Mouse (Mus musculus): Measurements from ENCODE around the gene Ube2q2.
"Not testable (repeated sequence)": the region's sequence is repeated elsewhere in the genome, so short reads cannot be mapped to it uniquely, and the experiment has no call there.

The Ube2q2 gene

DNA sequence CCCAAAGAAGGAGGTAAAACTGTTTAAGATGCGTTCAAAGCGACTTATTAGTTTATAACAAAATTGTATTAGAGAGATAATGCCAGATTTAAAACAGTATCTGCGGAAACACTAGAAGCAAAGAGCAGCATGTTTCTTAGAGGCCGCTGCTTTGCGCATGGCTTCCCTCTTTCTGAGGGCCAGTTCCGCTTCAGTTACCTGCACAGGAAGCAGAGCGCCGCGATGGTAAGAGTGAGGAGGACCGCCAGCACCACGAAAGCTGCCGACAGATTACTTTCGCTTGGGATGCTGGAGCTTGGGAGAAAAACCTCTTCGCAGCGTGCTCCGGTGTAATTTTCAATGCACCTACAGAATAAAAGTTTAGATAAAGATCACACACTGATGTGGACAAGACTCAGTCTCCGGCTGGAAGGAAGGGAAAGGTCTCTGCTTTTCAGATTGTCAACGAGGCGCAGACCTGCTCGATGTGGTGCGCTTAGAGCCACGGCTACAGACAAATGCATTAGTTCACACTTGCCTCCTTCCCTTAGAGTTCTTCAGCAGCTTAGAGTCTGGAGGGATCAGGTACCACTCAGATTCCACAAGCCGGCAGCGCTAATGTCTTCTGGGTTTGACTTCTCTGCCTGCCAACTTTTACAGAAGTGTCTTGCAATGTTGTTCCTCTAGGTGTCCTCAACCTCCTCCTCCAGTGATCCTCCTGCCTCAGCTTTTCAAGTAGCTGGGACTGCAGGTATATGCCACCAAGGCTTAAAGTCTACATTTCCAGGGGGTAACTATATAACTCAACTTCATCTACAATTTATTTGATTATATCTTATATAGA is 93.4 kb downstream of the Ube2q2 start:
- DNase-seq (ENCODE audit: low spot score): no peak

DNA sequence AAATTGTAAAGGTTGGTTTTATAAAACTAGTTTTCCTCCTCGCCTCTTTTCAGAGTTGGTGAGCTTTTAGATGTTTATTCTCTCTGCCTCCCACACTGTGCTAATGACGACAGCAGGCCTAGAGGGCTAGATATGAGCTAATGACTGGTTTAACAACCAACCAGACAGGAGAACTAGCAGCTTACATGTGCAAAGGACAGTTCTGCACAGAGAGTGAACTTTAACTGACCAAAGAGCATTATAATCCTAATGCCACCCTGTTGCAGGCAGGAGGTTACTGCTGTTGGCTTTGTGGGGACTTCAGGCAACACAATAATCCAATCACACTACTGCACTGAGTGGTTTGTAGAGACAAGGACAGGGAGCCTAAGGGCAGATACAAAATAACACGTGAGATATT is 94.6 kb downstream of the Ube2q2 start:
- DNase-seq (ENCODE audit: low spot score): no peak

DNA sequence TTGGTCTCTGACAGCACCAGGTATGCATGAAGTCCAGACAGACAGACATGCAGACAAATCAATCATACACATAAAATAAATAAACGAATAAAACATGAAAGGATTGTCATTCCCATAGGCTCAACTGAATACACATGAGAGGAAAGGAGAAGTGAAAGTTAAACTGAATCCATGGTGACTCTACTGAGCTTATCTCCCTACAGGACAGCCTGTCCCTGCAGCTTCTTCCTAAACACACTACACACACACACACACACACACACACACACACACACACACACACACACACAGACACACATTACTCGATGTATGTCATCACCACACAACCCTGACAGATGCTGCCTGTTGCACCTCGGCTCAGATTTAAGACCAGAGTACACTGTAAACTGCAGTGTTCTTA is 95.4 kb downstream of the Ube2q2 start:
- no peak for DNase-seq (ENCODE audit: low spot score)

DNA sequence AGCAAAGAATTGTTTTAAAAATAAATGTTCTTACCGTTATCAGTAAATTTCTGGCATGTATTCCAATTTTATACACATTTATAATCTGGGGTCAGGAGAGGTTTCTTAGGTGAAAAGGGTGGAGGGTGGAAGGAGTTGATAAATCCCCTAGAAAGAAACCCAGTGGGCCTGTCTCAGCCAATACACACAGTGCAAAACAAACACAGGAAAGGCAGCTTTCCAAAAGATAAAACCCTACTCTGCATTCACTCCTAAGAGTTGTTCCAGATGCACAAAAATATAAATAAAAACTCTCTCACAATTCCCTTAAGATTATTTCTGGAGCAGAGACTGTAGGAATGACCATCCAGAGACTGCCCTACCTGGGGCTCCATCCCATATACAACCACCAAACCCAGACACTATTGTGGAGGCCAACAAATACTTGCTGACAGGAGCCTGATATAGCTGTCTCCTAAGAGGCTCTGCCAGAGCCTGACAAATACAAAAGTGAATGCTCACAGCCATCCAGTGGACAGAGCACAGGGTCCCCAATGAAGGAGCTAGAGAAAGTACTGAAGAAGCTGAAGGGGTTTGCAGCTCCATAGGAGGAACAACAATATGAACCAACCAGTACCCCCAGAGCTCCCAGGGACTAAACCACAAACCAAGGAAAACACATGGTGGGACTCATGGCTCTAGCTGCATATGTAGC is 96.5 kb downstream of the Ube2q2 start:
- not testable (repeated sequence) for DNase-seq (ENCODE audit: low spot score)

DNA sequence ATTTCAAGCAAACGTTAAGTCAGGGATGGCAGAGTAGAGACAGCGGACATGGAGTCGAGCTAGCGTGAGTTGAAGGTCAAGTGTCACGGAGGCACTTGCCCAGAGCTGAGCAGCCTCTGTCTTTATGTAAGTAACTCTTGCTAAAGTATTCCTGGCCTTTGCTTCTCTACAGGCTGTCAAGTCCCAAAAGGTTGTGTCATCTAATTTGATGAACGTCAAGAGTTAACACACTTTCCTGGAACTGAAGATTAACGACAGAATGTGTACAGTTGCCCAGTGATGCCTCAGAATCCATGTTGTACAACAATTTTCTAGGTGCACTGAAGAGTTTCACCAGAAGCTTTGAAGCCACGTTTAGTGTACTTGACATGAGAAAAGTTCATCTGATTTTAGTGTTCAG is 97.8 kb downstream of the Ube2q2 start:
- no peak for DNase-seq (ENCODE audit: low spot score)

DNA sequence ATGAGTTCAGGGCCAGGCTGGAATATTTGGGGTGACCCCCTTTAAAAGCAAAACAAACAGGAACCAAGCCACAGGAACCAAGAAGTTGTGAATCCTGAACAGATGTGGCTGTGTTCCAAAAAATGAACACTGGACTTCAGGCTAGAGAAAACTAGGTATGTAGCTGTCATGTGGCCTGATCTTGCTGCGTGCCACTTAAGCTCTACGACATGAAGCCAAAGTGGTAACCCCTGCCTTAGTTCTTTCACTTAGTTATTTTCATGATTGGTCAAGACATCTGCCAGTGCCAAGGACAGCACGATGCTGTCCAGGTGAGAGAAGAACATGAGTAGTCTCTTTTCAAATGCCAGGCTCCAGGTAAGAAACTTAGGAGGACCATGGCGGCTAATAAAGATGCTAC is 98.3 kb downstream of the Ube2q2 start:
- no peak for DNase-seq (ENCODE audit: low spot score)

DNA sequence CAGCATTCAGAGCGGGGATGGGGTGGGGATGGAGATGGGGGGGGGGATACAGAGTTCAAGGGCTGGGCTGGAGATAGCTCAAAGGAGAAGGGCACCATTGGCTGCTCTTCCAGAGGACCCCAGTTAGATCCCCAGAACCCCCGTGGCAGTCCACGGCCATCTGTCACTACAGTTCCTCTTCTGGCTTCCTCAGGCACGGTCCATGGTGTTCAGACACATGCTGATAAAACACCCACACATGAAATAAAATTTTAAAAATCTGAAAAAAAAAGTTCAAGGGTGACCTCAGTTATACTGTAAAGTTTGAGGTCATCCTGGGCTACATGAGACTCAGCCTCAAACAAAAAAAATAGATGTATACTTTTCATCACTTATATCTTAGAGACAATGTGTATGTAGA is 99.8 kb downstream of the Ube2q2 start:
- no peak for DNase-seq (ENCODE audit: low spot score)

DNA sequence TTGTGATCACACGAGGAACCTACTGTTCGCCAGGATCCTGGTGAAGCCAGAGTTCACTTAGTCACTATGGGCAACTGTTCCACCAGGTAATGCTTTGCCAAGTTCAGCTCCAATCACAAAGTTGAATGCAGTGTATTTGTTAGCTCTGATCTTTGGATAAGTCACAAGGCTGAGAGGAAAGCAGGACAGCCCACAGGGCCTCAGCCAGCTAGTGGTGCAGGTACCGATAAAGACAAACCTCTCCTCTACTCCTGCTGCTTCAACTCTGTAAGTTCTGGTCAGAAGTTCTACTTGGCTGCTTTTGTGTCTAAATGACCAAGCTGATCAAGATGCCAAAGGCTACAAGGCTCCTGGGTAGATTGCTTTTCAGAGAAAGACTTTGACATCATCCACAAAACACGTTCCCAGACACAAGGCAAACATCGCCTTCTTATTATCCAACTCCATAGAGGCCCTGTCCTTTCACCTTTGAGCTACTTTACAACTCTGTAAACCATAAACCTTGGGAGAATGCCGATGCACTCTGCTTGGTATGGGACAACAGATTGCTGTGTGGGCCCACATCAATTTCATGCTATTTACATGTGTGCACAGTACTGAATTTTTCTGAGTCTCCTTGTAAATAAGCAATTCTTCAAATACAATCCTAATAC is 102.1 kb downstream of the Ube2q2 start:
- DNase-seq (ENCODE audit: low spot score): no peak

DNA sequence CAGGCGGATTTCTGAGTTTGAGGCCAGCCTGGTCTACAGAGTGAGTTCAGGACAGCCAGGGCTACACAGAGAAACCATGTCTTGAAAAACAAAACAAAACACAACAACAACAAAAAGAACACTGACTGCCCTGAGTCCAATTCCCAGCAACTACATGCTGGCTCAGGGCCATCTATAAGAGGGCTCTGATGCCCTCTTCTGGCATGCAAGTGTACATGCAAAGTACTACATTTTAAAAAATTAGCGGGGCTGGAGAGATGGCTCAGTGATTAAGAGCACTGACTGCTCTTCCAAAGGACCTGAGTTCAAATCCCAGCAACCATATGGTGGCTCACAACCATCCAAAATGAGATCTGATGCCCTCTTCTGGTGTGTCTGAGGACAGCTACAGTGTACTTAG is 103.4 kb downstream of the Ube2q2 start:
- DNase-seq (ENCODE audit: low spot score): not testable (repeated sequence)

DNA sequence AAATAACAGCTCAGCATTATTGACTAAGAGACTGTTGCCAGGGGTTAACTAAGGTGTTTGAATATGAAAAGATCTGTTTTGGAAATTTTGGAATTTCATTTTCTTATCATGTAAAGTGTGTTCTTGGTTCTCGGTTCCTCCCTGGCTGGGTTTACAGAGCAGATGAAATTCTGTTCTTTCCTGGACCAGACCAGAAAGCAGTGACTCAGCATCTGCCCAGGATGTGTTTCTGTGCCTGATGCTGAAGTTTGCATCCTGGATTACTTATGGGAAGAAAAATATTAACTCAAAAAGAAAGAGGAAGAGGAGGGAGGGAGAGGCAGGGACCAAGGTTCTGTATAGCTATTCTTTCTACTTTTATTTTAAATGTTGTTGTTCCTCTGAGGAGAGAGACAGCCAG is 105.2 kb downstream of the Ube2q2 start:
- no peak for DNase-seq (ENCODE audit: low spot score)

DNA sequence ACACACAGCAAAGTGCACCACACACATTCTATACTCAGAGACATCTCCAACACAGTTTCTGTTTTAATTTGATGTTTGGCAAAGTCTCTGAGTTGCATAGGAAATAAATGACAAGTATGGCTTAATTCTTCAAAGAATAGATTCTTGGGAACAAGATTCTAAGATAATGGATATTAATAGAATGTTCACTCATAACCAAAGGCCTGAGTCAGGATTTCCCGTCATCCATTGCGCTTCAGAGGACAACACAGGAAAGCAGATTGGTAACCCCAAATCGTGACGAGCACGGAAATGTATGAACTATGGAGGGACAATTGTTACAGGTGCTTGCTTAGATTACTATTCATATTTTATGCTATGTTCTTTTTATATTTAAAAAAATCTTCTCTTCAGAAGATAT is 106.4 kb downstream of the Ube2q2 start:
- no peak for DNase-seq (ENCODE audit: low spot score)

DNA sequence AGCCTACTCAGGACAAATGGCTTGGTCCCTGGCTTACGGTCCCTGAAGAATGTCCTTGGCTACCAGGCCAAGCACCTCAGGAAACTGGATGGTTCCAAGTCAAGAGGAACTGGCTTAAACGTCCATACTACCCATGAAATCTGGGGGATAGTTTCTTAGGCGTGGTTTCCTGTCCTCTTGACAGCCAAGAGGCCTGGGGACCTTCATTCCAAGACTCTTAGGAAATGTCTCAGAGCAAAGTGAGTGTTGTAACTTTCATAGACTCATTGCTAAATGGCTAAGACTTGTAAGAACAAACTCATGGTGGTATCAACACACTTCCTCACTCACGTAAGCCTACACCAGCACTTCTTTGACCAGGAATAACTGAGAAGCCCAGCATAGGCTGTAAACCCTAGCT is 107.0 kb downstream of the Ube2q2 start:
- DNase-seq (ENCODE audit: low spot score): no peak

DNA sequence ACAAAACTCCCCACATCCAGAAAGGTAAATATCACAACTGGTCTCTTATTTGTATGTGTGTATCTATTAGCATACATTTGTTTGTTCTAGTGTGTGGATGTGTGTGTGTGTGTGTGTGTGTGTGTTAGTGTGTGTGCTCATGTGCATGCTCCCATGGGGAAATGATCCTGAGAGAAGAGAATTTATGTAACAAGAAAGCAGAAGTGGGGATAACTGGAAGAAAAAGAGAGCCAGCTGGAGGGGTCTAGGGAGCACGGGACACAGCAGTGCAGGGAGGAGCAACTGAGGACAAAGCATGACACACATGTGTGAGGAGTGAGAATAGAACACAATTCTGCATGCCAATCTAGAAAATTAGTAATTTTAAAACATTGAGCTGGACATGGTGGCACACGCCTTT is 108.5 kb downstream of the Ube2q2 start:
- DNase-seq (ENCODE audit: low spot score): no peak
